Mouse (Mus musculus) stomach, postnatal 0 days (tissue): ENCODE measurements around the gene Lamc2. TPM values are rescaled to one million over a fixed set of nuclear protein-coding genes. Genes with fewer than 3 reads are reported as not detected.
A peak's percentile ranks its signal among the peaks of the same experiment; 100 is the strongest.

Experiments used
- ATAC-seq: fragments of 200-750 bp; cut with Nextera tagmentation; 2 replicates; pipeline ENCODE4 v1.8.0; 2017; ENCODE audit not compliant: low FRiP score, low TSS enrichment
- DNase-seq: peaks from one replicate; pipeline ENCODE4 v3.0.0-alpha.2; 2016; ENCODE audit warnings: low spot score
- H3K27ac ChIP-seq: fragments of 300-500 bp; sonication (generic); replicated peaks from 2 replicates; pipeline ENCODE4 v1.5.1; 2014; ENCODE audit warnings: mild to moderate bottlenecking, control low read depth
- H3K27me3 ChIP-seq: fragments of 300-500 bp; sonication (generic); 2 replicates; pipeline ENCODE4 v1.6.1; 2014; ENCODE audit warnings: low read length; ENCODE audit not compliant: control insufficient read depth, insufficient read depth
- H3K36me3 ChIP-seq: fragments of 300-500 bp; sonication (generic); 2 replicates; pipeline ENCODE4 v1.6.1; 2014; ENCODE audit warnings: low read length, mixed read lengths; ENCODE audit not compliant: control insufficient read depth, insufficient read depth
- H3K4me1 ChIP-seq: fragments of 300-500 bp; sonication (generic); replicated peaks from 2 replicates; pipeline ENCODE4 v1.6.1; 2014; ENCODE audit warnings: antibody characterized with exemption; ENCODE audit not compliant: control insufficient read depth, insufficient read depth
- H3K4me2 ChIP-seq: fragments of 300-500 bp; sonication (generic); replicated peaks from 2 replicates; pipeline ENCODE4 v1.6.1; 2014; ENCODE audit warnings: low read depth, mild to moderate bottlenecking, control low read depth, moderate library complexity
- H3K4me3 ChIP-seq: fragments of 300-500 bp; sonication (generic); 2 replicates; pipeline ENCODE4 v1.5.1; 2014; ENCODE audit warnings: low read depth, low read length, control low read depth
- H3K9ac ChIP-seq: fragments of 300-500 bp; sonication (generic); 2 replicates; pipeline ENCODE4 v1.6.1; 2014; ENCODE audit warnings: mild to moderate bottlenecking, low read length, control low read depth, mixed read lengths
- H3K9me3 ChIP-seq: fragments of 300-500 bp; sonication (generic); 2 replicates; pipeline ENCODE4 v1.6.1; 2016; ENCODE audit warnings: low read length; ENCODE audit not compliant: control insufficient read depth
- CTCF ChIP-seq: IDR thresholded peaks from 2 replicates; pipeline ENCODE4 v1.5.1; 2016; ENCODE audit warnings: antibody characterized with exemption, low read depth, mild to moderate bottlenecking, moderate library complexity
- EP300 ChIP-seq: optimal IDR thresholded peaks from 2 replicates; pipeline ENCODE3; 2016; ENCODE audit warnings: antibody characterized with exemption
- WGBS: fragments of 180-500 bp; shearing (Covaris S2); extraction: QIAGEN DNeasy Blood & Tissue Kit; methylation state at CpG from one replicate; pipeline ENCODE4 v1.1.7; 2014; 5-methylcytosine and 5-hydroxymethylcytosine counted together
- polyA plus RNA-seq: library from polyadenylated mRNA; unstranded; fragments of >200 nt; fragmentation: Nextera tagmentation; extraction: Ambion mirVana; gene quantifications from 2 replicates; pipeline ENCODE4 v1.2.1, GENCODE M21; 2015

Lamc2 gene
- polyA plus RNA-seq, 1 experiment from 2014 or later, result 17.6 TPM

DNA sequence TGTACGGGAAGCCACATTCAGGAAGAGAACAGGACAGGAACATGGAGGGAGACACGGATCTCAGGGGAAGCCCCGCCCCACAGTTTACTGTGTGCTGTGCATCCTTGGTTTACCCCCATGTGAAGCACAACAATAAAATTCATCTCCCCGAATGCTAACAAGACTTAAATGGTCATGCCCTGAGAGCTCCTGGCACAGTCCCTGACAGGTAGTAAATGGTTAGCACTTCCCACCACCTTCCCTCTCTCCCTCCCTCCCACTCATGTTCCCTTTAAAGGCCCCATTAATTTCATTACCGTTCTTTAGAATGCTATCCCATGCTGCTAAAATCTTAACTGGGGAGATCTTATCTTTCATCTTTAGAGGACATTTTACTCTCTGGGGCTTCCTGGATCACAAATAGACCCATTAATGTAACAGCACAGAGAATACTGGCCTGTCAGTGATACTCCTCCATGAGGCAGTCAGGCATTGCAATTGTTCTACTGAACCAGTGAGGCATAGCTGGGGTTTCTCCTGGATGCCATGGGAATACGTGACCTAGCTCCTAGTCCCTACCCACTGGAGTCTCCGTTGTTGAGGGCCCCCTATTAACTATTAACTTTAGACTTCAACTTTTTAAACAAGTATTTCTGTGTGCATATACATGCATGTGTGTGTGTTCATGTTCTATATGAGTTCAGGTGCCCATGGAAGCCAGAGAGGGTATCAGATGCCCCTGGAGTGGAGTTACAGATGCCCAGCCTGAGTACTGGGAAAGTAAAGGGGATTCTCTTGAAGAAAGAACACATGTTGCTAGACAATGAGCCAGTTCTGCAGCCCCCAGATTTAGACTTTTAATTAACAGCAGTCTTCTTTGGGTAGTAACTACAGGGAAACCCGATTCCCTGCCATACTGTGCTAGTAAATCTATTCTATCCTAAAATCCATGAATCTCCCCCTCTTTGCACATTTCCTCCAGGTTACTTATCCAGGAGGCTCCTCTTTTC lies 60.7 kb downstream of the Lamc2 start:
- Histone ChIP-seq H3K4me1 (0 out of 2 replicates have a peak, but pooled peaks cover 3% of the 10 kb centered on the region), H3K9ac (no peak overlapping the region), H3K4me2 (no peak overlapping the region), H3K36me3 (no peaks in the 10 kb centered on the region), H3K4me3 (no peak overlapping the region), H3K27me3 (no peaks in the 10 kb centered on the region), H3K9me3 (no peaks in the 10 kb centered on the region), H3K27ac (0 out of 2 replicates have a peak overlapping the region, but pooled peaks have one; percentile 63)
- DNase-seq, result no peak
- TF ChIP-seq CTCF (no peak), EP300 (no peak)
- WGBS, result 75% methylated on average over 8 of the region's 8 CpGs
- no peak for ATAC-seq

DNA sequence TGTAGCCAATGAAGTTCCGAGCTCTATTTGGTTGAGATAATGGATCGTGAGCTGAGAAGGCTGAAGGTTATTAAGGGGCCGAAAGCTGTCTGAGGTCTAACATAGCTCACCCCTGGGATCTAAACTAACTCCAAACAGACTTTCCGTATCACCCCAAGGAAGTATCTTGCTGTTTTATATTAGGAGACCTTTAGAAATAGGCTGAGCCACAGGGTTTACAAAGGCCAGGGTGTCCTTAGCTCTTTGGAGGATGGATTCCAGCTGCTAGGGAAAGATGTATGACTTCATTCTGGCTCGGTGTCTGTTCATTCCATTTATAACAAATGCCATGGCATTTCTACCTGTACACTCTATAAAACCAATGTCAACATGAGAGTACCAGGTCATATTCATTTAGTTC lies 61.7 kb downstream of the Lamc2 start:
- H3K27ac ChIP-seq, result no peak overlapping the region
- no peak overlapping the region for H3K9ac ChIP-seq
- no peak for DNase-seq
- TF ChIP-seq CTCF (no peak), EP300 (no peak)
- H3K4me3 ChIP-seq, result no peak overlapping the region
- H3K27me3 ChIP-seq, result no peaks in the 10 kb centered on the region
- H3K4me1 ChIP-seq, result no peaks in the 10 kb centered on the region
- H3K4me2 ChIP-seq, result no peak overlapping the region
- ATAC-seq, result no peak
- no peaks in the 10 kb centered on the region for H3K9me3 ChIP-seq
- WGBS, result 65% methylated on average over 5 of the region's 5 CpGs
- no peaks in the 10 kb centered on the region for H3K36me3 ChIP-seq

DNA sequence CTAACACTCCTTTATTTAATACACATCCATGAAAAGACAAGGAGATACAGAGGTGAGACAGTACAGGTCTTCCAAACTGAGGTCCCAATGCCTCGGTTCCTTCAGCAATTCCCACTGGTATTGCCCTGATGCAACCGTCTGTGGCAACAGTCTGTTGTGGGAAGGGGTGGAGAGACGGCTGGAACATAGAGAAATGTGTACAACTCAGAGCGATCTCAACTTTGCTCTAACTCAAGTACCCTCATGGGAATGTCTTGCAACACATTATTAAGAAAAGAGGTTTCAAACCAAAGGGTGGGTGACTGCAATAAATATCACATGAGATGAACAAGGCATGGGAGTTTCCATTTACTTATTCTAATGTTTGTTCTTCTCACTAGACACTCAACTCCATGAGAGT lies 63.5 kb downstream of the Lamc2 start:
- DNase-seq (no peak), ATAC-seq (no peak)
- Histone ChIP-seq H3K36me3 (no peaks in the 10 kb centered on the region), H3K9me3 (no peaks in the 10 kb centered on the region), H3K4me3 (no peak overlapping the region), H3K4me2 (no peak overlapping the region), H3K4me1 (no peaks in the 10 kb centered on the region), H3K9ac (no peak overlapping the region), H3K27ac (no peak overlapping the region), H3K27me3 (no peaks in the 10 kb centered on the region)
- 82% methylated on average over 4 of the region's 4 CpGs for WGBS
- no peak for TF ChIP-seq EP300
- TF ChIP-seq CTCF, result no peak

DNA sequence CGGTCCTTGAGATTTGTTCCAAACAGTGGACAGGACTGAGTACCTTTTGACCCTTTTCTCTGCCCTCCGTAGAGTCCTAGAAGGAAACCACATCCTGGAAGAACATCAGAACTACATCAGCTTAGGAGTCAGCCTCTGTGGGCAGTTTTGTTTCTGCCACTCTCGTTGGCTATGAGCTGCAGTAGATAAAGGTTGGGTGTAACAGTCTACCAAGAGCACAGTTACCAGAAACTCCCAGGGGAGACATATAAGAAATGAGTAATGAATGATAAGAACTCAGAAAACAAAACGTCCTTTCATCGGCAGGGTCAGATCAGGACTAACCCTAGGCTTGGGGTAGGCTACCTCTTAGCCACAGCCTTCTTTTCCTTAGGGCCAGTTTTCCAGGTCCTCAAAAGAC lies 64.9 kb downstream of the Lamc2 start:
- Histone ChIP-seq H3K4me3 (no peak overlapping the region), H3K36me3 (no peaks in the 10 kb centered on the region), H3K27me3 (no peaks in the 10 kb centered on the region), H3K4me1 (no peaks in the 10 kb centered on the region), H3K9me3 (no peaks in the 10 kb centered on the region), H3K9ac (no peak overlapping the region), H3K4me2 (no peak overlapping the region), H3K27ac (no peak overlapping the region)
- peak; percentile 64 for ATAC-seq
- TF ChIP-seq CTCF (no peak), EP300 (no peak)
- no peak for DNase-seq
- WGBS, result 69% methylated on average over 5 of the region's 5 CpGs

- Histone ChIP-seq H3K36me3 (no peaks in the 10 kb centered on the region), H3K27me3 (no peaks in the 10 kb centered on the region), H3K9me3 (no peaks in the 10 kb centered on the region), H3K27ac (no peak overlapping the region), H3K4me2 (no peak overlapping the region), H3K9ac (no peak overlapping the region), H3K4me1 (no peaks in the 10 kb centered on the region), H3K4me3 (no peak overlapping the region)
- TF ChIP-seq CTCF (no peak), EP300 (no peak)
- 53% methylated on average over 6 of the region's 6 CpGs for WGBS
- ATAC-seq (no peak), DNase-seq (no peak)
Measured at GRCm38 (mm10) chr1:153120544-153120943, 65.7 kb downstream of the Lamc2 start.

GRCm38 (mm10) chr1:153115315-153115714 lies 70.9 kb downstream of the Lamc2 start:
- H3K4me1 ChIP-seq, result no peaks in the 10 kb centered on the region
- H3K4me3 ChIP-seq, result no peak overlapping the region
- no peaks in the 10 kb centered on the region for H3K27me3 ChIP-seq
- no peak overlapping the region for H3K9ac ChIP-seq
- 90% methylated on average over 8 of the region's 8 CpGs for WGBS
- no peaks in the 10 kb centered on the region for H3K36me3 ChIP-seq
- TF ChIP-seq EP300 (no peak), CTCF (peak; percentile 52)
- no peak overlapping the region for H3K27ac ChIP-seq
- H3K4me2 ChIP-seq, result no peak overlapping the region
- ATAC-seq, result no peak; the same call in 1 of the 2 replicates
- DNase-seq, result no peak
- no peaks in the 10 kb centered on the region for H3K9me3 ChIP-seq
